Mouse (Mus musculus) testis, adult 10 weeks (tissue): ENCODE measurements around the gene Gm7735. TPM values are rescaled to one million over a fixed set of nuclear protein-coding genes. Genes with fewer than 3 reads are reported as not detected.

ENCODE experiments used
- polyA plus RNA-seq: library from polyadenylated mRNA; stranded (reverse); fragments of 350-450 nt; fragmentation: Illumina TruSeq; extraction: RNeasy Lipid Tissue Mini Kit (QIAGEN cat#74804); gene quantifications from one replicate; pipeline ENCODE4 v1.2.3, GENCODE M21; 2014; ENCODE audit warnings: low read depth, low replicate concordance

Gene Gm7735
- polyA plus RNA-seq, result not detected

GRCm38 (mm10) chr16:89169190-89169589, at the start of gene Gm7735:
Gene Gm7735, plus strand, starts transcription at chr16:89169490.

DNA sequence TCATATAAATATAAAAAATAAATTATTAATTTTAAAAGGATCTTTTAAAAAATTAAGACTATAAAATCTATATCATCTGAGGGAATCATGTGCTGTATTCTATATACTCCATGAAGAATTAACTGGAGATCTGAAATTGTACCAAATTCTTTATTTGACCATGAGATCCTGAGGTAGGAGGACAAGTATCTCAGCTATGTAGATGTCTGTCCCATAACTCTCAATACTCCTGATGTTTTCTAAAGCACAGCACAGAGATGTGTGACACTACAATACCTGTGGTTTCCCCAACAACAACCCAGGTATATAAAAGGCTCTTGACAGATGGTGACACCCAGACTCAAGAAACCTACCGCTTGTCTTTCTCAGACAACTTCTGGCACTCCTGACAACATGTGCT, 28.7 kb upstream of the Gm7735 start, which contains the start of gene Gm6358:
Gene Gm6358 (plus strand): TSS at position 301 of the 400 bp plus-strand sequence.

GRCm38 (mm10) chr16:89150786-89151185, 18.5 kb upstream of the Gm7735 start, which contains the start of gene Gm10061:
Gene Gm10061, plus strand, starts transcription at chr16:89151086.

DNA sequence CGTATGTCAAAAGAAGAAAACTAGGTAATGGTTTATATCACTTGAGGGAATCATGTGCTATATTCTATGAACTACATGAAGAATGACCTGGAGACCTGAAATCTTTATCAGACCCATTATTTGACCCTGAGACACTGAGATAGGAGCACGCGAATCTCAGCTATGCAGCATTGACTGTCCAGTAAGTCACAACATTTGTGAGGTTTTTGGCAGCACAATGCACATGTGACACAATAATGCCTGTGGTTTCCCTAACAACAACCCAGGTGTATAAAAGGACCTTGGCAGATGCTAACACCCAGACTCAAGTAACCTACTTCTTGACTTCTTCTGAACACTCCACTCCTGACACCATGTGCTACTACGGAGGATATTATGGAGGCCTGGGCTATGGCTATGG, 11.6 kb upstream of the Gm7735 start, which contains the start of gene Gm9789:
Gene Gm9789 (plus strand): TSS at position 301 of the 400 bp plus-strand sequence.

GRCm38 (mm10) chr16:89174435-89174834, 5.1 kb downstream of the Gm7735 start, which contains the start of gene 1110057P08Rik:
Gene 1110057P08Rik, plus strand, starts transcription at chr16:89174735.

DNA sequence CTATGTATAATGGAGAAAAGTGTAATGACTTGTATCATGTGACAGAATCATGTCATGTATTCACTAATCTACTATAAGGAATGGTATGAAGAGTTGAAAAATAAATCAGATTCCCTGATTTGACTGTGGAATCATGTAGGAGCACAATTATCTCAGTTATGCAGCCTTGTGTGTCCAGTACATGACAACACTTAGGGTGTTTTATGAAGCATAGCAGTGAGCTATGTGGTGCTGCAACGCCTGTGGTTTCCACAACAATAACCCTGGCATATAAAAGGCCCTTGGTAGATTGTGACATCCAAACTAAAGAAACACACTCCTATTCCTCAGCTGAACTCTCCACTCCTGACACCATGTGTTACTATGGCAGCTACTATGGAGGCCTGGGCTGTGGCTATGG, 36.3 kb downstream of the Gm7735 start, which contains the start of gene Krtap20-2:
Gene Krtap20-2 (plus strand): TSS at position 301 of the 400 bp plus-strand sequence.

Other genes starting within 250 kb of the Gm7735 start
- not detected for gene Krtap19-9b, start 237.2 kb upstream of the Gm7735 start, polyA plus RNA-seq
- gene Krtap16-3, start 206.6 kb upstream of the Gm7735 start, polyA plus RNA-seq, result not detected
- not detected for gene Krtap22-2, start 158.7 kb upstream of the Gm7735 start, polyA plus RNA-seq
- not detected for gene Gm10229, start 154.2 kb upstream of the Gm7735 start, polyA plus RNA-seq
- gene Krtap6-1, start 137.8 kb upstream of the Gm7735 start, polyA plus RNA-seq, result not detected
- gene Gm10228, start 128.0 kb upstream of the Gm7735 start, polyA plus RNA-seq, result not detected
- not detected for gene Krtap6-5, start 121.6 kb upstream of the Gm7735 start, polyA plus RNA-seq
- 0.45 TPM for gene 1110025L11Rik, start 105.5 kb upstream of the Gm7735 start, polyA plus RNA-seq
- not detected for gene Krtap6-3, start 85.5 kb upstream of the Gm7735 start, polyA plus RNA-seq
- not detected for gene Gm6358, start 28.6 kb upstream of the Gm7735 start, polyA plus RNA-seq
- not detected for gene Gm10061, start 18.4 kb upstream of the Gm7735 start, polyA plus RNA-seq
- 5.7 TPM for gene Gm9789, start 11.5 kb upstream of the Gm7735 start, polyA plus RNA-seq
- not detected for gene 1110057P08Rik, start 5.2 kb downstream of the Gm7735 start, polyA plus RNA-seq
- not detected for gene Krtap20-2, start 36.4 kb downstream of the Gm7735 start, polyA plus RNA-seq
- gene Krtap21-1, start 234.4 kb downstream of the Gm7735 start, polyA plus RNA-seq, result not detected